Mouse (Mus musculus) heart, postnatal 0 days (tissue): ENCODE data around the gene Atf4.

Experiments used
- CTCF ChIP-seq: IDR thresholded peaks from 2 replicates; pipeline ENCODE4 v1.5.1; 2016; ENCODE audit warnings: antibody characterized with exemption, control low read depth, low read depth
- EP300 ChIP-seq: IDR thresholded peaks from 2 replicates; pipeline ENCODE4 v1.6.1; 2016; ENCODE audit warnings: antibody characterized with exemption, low read depth

DNA sequence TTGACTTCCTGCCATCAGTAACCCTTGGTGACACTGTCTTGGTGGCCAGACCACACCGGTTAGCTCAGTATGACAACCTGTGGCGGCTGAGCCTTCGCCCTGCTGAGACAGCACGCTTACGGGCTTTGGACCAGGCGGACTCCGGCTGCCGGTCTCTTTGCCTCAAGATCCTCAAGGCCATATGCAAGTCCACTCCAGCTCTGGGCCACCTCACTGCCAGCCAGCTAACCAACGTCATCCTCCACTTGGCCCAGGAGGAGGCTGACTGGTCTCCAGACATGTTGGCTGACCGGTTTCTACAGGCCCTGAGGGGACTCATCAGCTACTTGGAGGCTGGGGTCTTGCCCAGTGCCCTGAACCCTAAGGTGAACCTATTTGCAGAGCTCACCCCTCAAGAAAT is 5.3 kb upstream of the Atf4 start:
- TF ChIP-seq CTCF: no peak
- no peak for TF ChIP-seq EP300
